Mouse (Mus musculus) midbrain, embryonic 14.5 days (tissue): Measurements from ENCODE around the gene Pcdh8. TPM values are rescaled to one million over a fixed set of nuclear protein-coding genes. Genes with fewer than 3 reads are reported as not detected.

Source experiments
- ATAC-seq: fragments of 200-750 bp; cut with Nextera tagmentation; 2 replicates; pipeline ENCODE4 v1.8.0; 2017; ENCODE audit warnings: moderate number of reproducible peaks, moderate library complexity; ENCODE audit not compliant: low FRiP score, low TSS enrichment
- DNase-seq: peaks from one replicate; pipeline ENCODE4 v3.0.0-alpha.2; 2015
- H3K27ac ChIP-seq: fragments of 300-500 bp; sonication (generic); replicated peaks from 2 replicates; pipeline ENCODE4 v1.5.1; 2014; ENCODE audit warnings: mild to moderate bottlenecking, low read depth, low read length, moderate library complexity
- H3K27me3 ChIP-seq: fragments of 300-500 bp; sonication (generic); 2 replicates; pipeline ENCODE4 v1.6.1; 2014; ENCODE audit warnings: low read length, control low read depth, mixed read lengths; ENCODE audit not compliant: control insufficient read depth, insufficient read depth
- H3K36me3 ChIP-seq: fragments of 300-500 bp; sonication (generic); 2 replicates; pipeline ENCODE4 v1.6.1; 2014; ENCODE audit warnings: low read length, control low read depth; ENCODE audit not compliant: control insufficient read depth, insufficient read depth
- H3K4me1 ChIP-seq: fragments of 300-500 bp; sonication (generic); 2 replicates; pipeline ENCODE4 v1.6.1; 2014; ENCODE audit warnings: mild to moderate bottlenecking, antibody characterized with exemption, low read length, control low read depth; ENCODE audit not compliant: control insufficient read depth, insufficient read depth
- H3K4me2 ChIP-seq: fragments of 300-500 bp; sonication (generic); 2 replicates; pipeline ENCODE4 v1.6.1; 2014; ENCODE audit warnings: mild to moderate bottlenecking, low read length, moderate library complexity
- H3K4me3 ChIP-seq: fragments of 300-500 bp; sonication (generic); replicated peaks from 2 replicates; pipeline ENCODE4 v1.5.1; 2014; ENCODE audit warnings: low read depth, low read length
- H3K9ac ChIP-seq: fragments of 300-500 bp; sonication (generic); replicated peaks from 2 replicates; pipeline ENCODE4 v1.6.1; 2014; ENCODE audit warnings: mild to moderate bottlenecking, low read length, moderate library complexity
- H3K9me3 ChIP-seq: fragments of 300-500 bp; sonication (generic); 2 replicates; pipeline ENCODE4 v1.6.1; 2016; ENCODE audit warnings: low read length, control low read depth, mixed read lengths; ENCODE audit not compliant: control insufficient read depth
- WGBS: fragments of 180-500 bp; shearing (Covaris S2); extraction: QIAGEN DNeasy Blood & Tissue Kit; methylation state at CpG from one replicate; pipeline ENCODE4 v1.1.7; 2014; 5-methylcytosine and 5-hydroxymethylcytosine counted together
- microRNA counts: library from miRNA; unstranded; fragments of <30 nt; microRNA quantifications from one replicate; lab custom pipeline; 2016
- microRNA-seq: library from miRNA; unstranded; fragments of <30 nt; microRNA quantifications from one replicate; pipeline ENCODE4, GENCODE M21; 2016
- polyA plus RNA-seq: library from polyadenylated mRNA; unstranded; fragments of >200 nt; fragmentation: Nextera tagmentation; extraction: Ambion mirVana; gene quantifications from 2 replicates; pipeline ENCODE4 v1.2.1, GENCODE M21; 2014

Pcdh8 gene
- polyA plus RNA-seq, 1 experiment from 2014 or later: 58.7 TPM

DNA sequence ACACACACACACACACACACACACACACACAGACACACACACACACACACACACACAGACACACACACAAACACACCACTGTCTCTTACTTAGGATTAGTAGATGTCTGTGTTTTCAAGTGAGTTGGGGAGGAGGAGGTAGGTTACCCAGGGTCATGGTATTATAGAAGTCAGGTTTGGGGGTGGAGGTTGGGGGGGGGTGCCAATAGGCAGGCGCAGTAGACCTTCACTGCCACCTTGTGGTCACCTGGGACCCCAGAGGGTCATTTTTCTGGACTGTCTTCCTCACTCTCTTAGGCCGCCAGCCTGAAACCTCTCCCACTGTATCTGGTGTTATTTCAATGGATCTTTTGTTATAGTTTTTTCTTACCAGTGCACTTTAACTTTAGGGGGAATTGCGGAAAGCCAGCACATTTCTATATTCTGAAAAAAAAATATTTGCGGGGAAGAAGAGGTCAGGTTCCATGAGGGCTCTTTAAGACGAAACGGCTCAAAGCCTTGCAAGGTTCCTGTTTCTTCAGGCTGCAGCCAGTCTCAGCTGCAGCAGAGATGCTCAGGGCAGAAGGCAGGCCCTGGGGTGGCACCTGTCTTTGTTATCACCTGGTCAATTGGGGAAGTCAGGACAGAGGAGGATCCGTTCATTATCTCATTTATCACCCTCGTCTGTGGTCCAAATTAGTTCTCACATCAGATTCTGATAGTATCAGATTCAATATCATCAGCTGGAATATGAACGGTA lies 33.3 kb downstream of the Pcdh8 start:
- Histone ChIP-seq H3K9me3 (no peaks in the 10 kb centered on the region), H3K36me3 (no peaks in the 10 kb centered on the region), H3K27me3 (no peaks in the 10 kb centered on the region), H3K27ac (no peak overlapping the region), H3K9ac (no peak overlapping the region), H3K4me1 (0 out of 2 replicates have a peak, but pooled peaks cover 6% of the 10 kb centered on the region), H3K4me2 (no peak overlapping the region), H3K4me3 (no peak overlapping the region)
- 63% methylated on average over 9 of the region's 9 CpGs for WGBS
- ATAC-seq (no peak), DNase-seq (peak; percentile 63)

DNA sequence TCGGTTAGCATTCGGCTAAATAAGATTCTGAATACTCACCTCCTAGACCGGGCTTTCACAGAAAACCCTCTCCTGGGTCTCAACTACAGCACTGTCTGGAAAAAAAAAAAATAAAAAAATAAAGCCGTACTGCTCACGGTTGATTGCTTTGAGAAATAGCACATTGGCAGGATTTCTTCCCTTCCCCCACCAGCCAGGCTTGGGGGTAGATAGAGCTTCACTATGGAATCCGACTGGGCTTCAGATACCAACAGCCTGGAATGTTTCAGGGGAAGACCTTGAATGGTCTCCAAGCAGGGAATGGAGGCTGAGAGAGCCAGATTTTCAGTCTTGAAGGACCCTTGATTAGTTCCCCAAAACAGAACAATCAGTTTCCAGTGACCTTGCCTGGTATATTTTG lies 34.3 kb downstream of the Pcdh8 start:
- ATAC-seq: no peak
- H3K4me1 ChIP-seq: 0 out of 2 replicates have a peak, but pooled peaks cover 6% of the 10 kb centered on the region
- H3K4me3 ChIP-seq: no peak overlapping the region
- no peak overlapping the region for H3K4me2 ChIP-seq
- no peak overlapping the region for H3K27ac ChIP-seq
- no peaks in the 10 kb centered on the region for H3K27me3 ChIP-seq
- no peak for DNase-seq
- H3K9me3 ChIP-seq: no peaks in the 10 kb centered on the region
- 59% methylated on average over 6 of the region's 6 CpGs for WGBS
- no peaks in the 10 kb centered on the region for H3K36me3 ChIP-seq
- no peak overlapping the region for H3K9ac ChIP-seq

DNA sequence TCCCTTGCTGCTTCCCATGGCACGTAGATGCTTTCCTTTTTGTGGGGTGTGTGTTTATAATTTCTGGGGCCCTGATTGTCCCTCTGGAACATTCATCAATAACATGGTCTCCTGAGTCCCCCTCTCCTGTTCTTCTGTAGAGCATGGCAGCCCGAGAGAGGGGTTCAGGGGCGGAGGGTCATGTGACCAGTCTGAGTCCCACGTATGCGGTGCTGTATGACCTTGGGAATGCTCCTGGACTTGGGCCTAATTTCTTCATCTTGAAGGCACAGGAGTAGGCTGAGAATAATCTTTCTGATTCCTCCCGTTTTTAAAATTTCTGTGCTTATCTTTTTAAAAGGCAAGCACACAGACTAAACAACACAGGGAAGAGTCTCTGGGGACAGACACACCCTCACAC lies 37.6 kb downstream of the Pcdh8 start:
- Histone ChIP-seq H3K36me3 (no peaks in the 10 kb centered on the region), H3K4me1 (0 out of 2 replicates have a peak, but pooled peaks cover 3% of the 10 kb centered on the region), H3K9me3 (no peaks in the 10 kb centered on the region), H3K27me3 (no peaks in the 10 kb centered on the region), H3K9ac (no peak overlapping the region), H3K4me3 (no peak overlapping the region), H3K4me2 (no peak overlapping the region), H3K27ac (no peak overlapping the region)
- no peak for DNase-seq
- ATAC-seq: no peak
- 77% methylated on average over 6 of the region's 6 CpGs for WGBS

DNA sequence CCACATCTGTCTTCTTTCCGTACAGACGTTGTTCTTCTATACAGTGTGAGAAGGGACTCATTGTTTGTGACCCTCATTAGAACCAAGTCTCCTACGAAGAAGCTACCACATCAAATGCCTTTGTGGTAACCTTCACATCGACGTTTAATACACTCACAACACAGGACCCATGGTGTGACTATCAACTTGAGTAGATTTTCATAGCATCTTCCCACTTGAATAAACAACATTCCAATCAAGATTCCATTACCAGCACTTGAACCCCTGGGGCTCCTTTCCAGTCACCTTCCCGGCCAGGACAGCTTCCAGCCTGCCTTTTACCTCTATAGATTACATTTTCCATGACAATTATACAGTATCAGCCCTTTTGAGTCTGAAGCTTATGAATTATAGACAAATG lies 42.3 kb downstream of the Pcdh8 start:
- Histone ChIP-seq H3K9ac (no peak overlapping the region), H3K36me3 (no peaks in the 10 kb centered on the region), H3K4me2 (no peak overlapping the region), H3K27me3 (no peaks in the 10 kb centered on the region), H3K27ac (no peak overlapping the region), H3K9me3 (no peaks in the 10 kb centered on the region), H3K4me3 (no peak overlapping the region), H3K4me1 (peaks cover 15% of the 10 kb centered on the region)
- ATAC-seq (no peak), DNase-seq (no peak)
- WGBS: 78% methylated on average over 6 of the region's 6 CpGs

DNA sequence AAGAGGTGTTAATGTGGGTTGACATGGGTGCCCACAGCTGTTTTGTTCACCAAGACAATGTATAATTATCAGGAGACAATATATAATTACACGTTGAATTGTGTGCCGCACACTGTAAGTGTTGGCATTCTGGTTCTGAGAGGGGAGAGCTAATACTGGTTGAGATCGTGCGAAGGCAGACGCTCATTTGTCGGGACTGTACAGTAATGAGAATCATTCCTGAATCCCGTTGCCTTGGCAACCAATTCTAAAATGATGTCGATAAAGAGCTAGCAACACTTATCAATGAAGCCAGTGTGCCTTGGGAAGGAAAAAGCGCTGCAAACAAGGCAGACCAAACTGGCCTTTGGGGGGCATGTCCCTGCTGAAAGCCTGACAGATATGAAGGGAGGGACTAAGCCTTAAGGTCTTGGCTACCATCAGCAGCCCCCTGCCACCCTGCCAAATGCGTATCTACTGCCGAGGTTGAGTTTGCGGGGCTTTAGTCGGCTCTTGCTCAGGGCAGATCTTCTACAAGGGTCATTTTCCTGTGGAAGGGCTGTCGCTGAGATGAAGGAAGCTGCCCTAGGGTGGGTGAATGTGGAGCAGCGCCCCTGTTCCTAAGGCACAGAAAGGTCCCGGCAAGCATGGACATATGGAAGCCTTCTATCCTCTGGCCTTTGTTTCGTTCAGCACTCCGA lies 47.0 kb downstream of the Pcdh8 start:
- WGBS: 51% methylated on average over 18 of the region's 18 CpGs
- Histone ChIP-seq H3K36me3 (no peaks in the 10 kb centered on the region), H3K4me3 (no peak overlapping the region), H3K9ac (no peak overlapping the region), H3K4me2 (0 out of 2 replicates have a peak overlapping the region, but pooled peaks have one; percentile 2), H3K9me3 (no peaks in the 10 kb centered on the region), H3K27me3 (no peaks in the 10 kb centered on the region), H3K27ac (peak overlapping the region; percentile 76), H3K4me1 (peaks cover 22% of the 10 kb centered on the region)
- DNase-seq (peak; percentile 91), ATAC-seq (peak; percentile 80)

DNA sequence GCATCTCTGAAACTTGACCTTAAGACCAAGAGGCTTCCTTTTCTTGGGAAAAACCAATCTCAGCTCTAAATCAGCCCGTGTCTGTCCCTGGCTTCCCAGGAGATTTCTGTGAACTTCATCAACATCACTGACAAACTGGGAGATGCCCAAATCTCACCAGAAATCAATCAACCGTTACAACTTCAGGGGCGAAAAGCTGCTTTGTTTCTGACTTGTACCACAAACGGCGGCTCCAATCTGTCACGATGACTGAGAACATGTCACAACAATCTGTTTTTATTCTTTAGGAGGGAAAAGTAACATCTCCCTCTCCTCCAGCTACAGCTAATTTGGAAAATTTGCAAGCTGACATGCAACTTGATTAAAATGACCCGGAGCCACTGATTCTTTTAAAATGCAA lies 48.9 kb downstream of the Pcdh8 start:
- Histone ChIP-seq H3K9ac (no peak overlapping the region), H3K4me3 (no peak overlapping the region), H3K9me3 (no peaks in the 10 kb centered on the region), H3K27me3 (no peaks in the 10 kb centered on the region), H3K4me2 (no peak overlapping the region), H3K4me1 (peaks cover 22% of the 10 kb centered on the region), H3K36me3 (no peaks in the 10 kb centered on the region), H3K27ac (no peak overlapping the region)
- WGBS: 34% methylated on average over 7 of the region's 7 CpGs
- DNase-seq (no peak), ATAC-seq (no peak)

MicroRNAs encoded within 50 kb of the gene (microRNA counts, 519-probe panel; counts per million panel counts)
- not detected for microRNA mmu-miR-759 (lab: Ali Mortazavi, UCI)

Small RNA genes within 50 kb of the gene (microRNA-seq; reads per million reads assigned to microRNA genes)
- gene Mir759: not detected

Other genes with a start within 250 kb of the Pcdh8 start
- 120 and 128 TPM in 2 replicates for gene Sugt1, start 183.6 kb downstream of the Pcdh8 start, polyA plus RNA-seq
- gene Cnmd, start 109.1 kb downstream of the Pcdh8 start, polyA plus RNA-seq: 1.8 and 2.2 TPM in 2 replicates
- gene Olfm4, start 212.8 kb upstream of the Pcdh8 start, polyA plus RNA-seq: 0.89 and 0.98 TPM in 2 replicates